Mouse (Mus musculus) hindbrain, embryonic 16.5 days (tissue): ENCODE measurements around the gene Cdkl4. TPM values are rescaled to one million over a fixed set of nuclear protein-coding genes. Genes with fewer than 3 reads are reported as not detected.

Experiments used
- ATAC-seq: fragments of 200-750 bp; cut with Nextera tagmentation; 2 replicates; pipeline ENCODE4 v1.8.0; 2017; ENCODE audit warnings: moderate TSS enrichment, moderate library complexity
- H3K27ac ChIP-seq: fragments of 300-500 bp; sonication (generic); 2 replicates; pipeline ENCODE4 v1.5.1; 2014; ENCODE audit warnings: low read depth, mild to moderate bottlenecking, control low read depth, low read length, moderate library complexity
- H3K27me3 ChIP-seq: fragments of 300-500 bp; sonication (generic); replicated peaks from 2 replicates; pipeline ENCODE4 v1.6.1; 2014; ENCODE audit warnings: low read length; ENCODE audit not compliant: control insufficient read depth, insufficient read depth
- H3K36me3 ChIP-seq: fragments of 300-500 bp; sonication (generic); 2 replicates; pipeline ENCODE4 v1.6.1; 2014; ENCODE audit warnings: mild to moderate bottlenecking, low read length, moderate library complexity, mixed read lengths; ENCODE audit not compliant: control insufficient read depth, insufficient read depth
- H3K4me1 ChIP-seq: fragments of 300-500 bp; sonication (generic); 2 replicates; pipeline ENCODE4 v1.6.1; 2014; ENCODE audit warnings: low read depth, low read length; ENCODE audit not compliant: control insufficient read depth, insufficient read depth
- H3K4me2 ChIP-seq: fragments of 300-500 bp; sonication (generic); 2 replicates; pipeline ENCODE4 v1.6.1; 2014; ENCODE audit warnings: mild to moderate bottlenecking, low read length, control low read depth, moderate library complexity
- H3K4me3 ChIP-seq: fragments of 300-500 bp; sonication (generic); 2 replicates; pipeline ENCODE4 v1.5.1; 2014; ENCODE audit warnings: mild to moderate bottlenecking, low read length, control low read depth, moderate library complexity
- H3K9ac ChIP-seq: fragments of 300-500 bp; sonication (generic); 2 replicates; pipeline ENCODE4 v1.6.1; 2014; ENCODE audit warnings: low read depth, mild to moderate bottlenecking, control low read depth, low read length, moderate library complexity
- H3K9me3 ChIP-seq: fragments of 300-500 bp; sonication (generic); 2 replicates; pipeline ENCODE4 v1.6.1; 2014; ENCODE audit warnings: mild to moderate bottlenecking, low read length, moderate library complexity; ENCODE audit not compliant: control insufficient read depth
- WGBS: fragments of 180-500 bp; shearing (Covaris S2); extraction: QIAGEN DNeasy Blood & Tissue Kit; methylation state at CpG from one replicate; pipeline ENCODE4 v1.1.7; 2014; 5-methylcytosine and 5-hydroxymethylcytosine counted together
- polyA plus RNA-seq: library from polyadenylated mRNA; unstranded; fragments of >200 nt; fragmentation: Nextera tagmentation; extraction: Ambion mirVana; gene quantifications from 2 replicates; pipeline ENCODE4 v1.2.1, GENCODE M21; 2015

Cdkl4 gene
- polyA plus RNA-seq, 1 experiment from 2014 or later = 7.9 TPM

DNA sequence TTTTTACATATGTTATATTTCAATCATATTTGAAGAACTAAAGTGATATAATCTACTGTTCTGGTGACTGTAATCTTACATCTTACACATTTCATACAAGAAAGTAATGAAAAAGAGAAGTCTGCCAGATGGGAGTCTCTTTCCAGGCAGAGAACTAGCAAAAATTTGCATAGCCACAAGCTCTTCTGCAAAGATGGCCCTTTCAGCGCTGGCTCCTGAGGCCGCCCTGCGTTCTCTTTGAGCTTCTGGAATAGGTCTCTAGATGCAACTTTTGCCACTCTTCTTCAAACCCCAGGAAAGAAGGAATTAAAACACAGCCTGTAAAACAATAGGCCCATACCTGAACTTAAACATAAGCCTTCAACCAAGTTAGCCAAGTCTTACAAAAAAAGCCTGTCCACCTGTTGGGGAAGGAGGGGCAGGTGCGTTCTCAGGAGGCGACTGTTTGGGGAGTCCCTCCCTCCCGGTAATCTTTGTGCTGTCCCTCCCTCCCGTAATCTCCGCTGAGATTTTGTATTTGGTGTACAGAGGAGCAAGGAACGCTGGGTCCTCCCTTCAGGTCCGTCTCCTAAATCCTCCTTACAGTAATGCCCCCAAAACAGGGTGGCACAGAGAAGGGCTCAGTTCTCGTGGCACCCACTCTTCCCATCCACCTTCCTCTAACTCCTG is 78.9 kb downstream of the Cdkl4 start:
- no peak for ATAC-seq

DNA sequence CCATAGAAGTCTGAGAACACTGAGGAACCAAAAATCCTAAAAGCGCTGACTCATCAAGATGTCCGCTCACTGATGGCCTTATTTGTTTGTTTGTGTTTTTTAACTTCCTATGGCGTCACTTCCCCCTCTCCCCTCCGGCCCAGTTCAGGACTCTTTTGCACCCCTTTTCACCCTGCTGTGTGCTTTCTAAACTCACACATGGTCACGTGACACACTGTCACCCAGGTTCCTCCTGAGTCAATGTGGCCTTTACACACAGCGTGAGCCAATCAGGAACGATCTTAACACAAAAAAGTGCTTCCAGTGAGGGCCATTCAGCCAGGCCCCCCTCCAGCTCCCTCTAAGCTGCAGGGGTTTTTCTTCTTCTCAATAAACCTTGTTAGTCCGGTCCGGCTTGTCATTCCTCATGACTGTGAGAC is 80.4 kb downstream of the Cdkl4 start:
- no peak overlapping the region for H3K4me2 ChIP-seq
- H3K4me3 ChIP-seq = no peak overlapping the region
- WGBS = 41% methylated on average over 9 of the region's 9 CpGs
- no peaks in the 10 kb centered on the region for H3K4me1 ChIP-seq
- no peak overlapping the region for H3K27ac ChIP-seq
- H3K9ac ChIP-seq = no peak overlapping the region
- no peak for ATAC-seq
- H3K36me3 ChIP-seq = no peaks in the 10 kb centered on the region
- no peaks in the 10 kb centered on the region for H3K27me3 ChIP-seq
- no peaks in the 10 kb centered on the region for H3K9me3 ChIP-seq

More for the DNA sequence above, 78.9 kb downstream of the Cdkl4 start:
- Histone ChIP-seq H3K27me3 (no peaks in the 10 kb centered on the region), H3K4me1 (no peaks in the 10 kb centered on the region), H3K9ac (no peak overlapping the region), H3K4me3 (no peak overlapping the region), H3K36me3 (no peaks in the 10 kb centered on the region), H3K27ac (no peak overlapping the region), H3K9me3 (no peaks in the 10 kb centered on the region), H3K4me2 (no peak overlapping the region)
- WGBS = 65% methylated on average over 11 of the region's 11 CpGs

- no peak overlapping the region for H3K4me2 ChIP-seq
- no peak overlapping the region for H3K27ac ChIP-seq
- H3K9ac ChIP-seq = no peak overlapping the region
- no peaks in the 10 kb centered on the region for H3K4me1 ChIP-seq
- H3K4me3 ChIP-seq = no peak overlapping the region
- no peaks in the 10 kb centered on the region for H3K9me3 ChIP-seq
- ATAC-seq = no peak
- 84% methylated on average over 8 of the region's 8 CpGs for WGBS
- no peaks in the 10 kb centered on the region for H3K27me3 ChIP-seq
- H3K36me3 ChIP-seq = no peaks in the 10 kb centered on the region
Observed at GRCm38 (mm10) chr17:80496607-80497170, 80.9 kb downstream of the Cdkl4 start.

DNA sequence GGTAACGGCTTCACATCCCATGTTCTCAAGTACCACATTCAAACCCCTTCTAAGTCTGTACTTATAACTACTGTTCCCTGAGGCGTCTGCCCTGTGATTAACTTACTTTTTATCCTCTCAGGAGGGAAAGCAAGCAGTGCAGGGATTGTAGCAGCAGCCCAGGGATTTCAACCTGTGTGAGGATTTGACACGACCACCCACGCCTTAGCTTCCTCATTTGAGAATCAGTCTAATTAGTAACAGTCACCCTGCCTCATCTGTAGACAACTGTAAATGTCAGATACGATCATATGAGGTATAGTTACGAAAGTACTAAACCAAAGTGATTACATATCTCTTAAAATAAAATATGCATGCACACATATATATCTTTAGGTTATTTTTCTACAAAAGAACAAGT is 81.4 kb downstream of the Cdkl4 start:
- no peaks in the 10 kb centered on the region for H3K27me3 ChIP-seq
- 84% methylated on average over 6 of the region's 6 CpGs for WGBS
- ATAC-seq = no peak
- H3K9ac ChIP-seq = no peak overlapping the region
- H3K9me3 ChIP-seq = no peaks in the 10 kb centered on the region
- no peak overlapping the region for H3K4me3 ChIP-seq
- no peak overlapping the region for H3K4me2 ChIP-seq
- no peaks in the 10 kb centered on the region for H3K36me3 ChIP-seq
- H3K4me1 ChIP-seq = no peaks in the 10 kb centered on the region
- H3K27ac ChIP-seq = no peak overlapping the region

DNA sequence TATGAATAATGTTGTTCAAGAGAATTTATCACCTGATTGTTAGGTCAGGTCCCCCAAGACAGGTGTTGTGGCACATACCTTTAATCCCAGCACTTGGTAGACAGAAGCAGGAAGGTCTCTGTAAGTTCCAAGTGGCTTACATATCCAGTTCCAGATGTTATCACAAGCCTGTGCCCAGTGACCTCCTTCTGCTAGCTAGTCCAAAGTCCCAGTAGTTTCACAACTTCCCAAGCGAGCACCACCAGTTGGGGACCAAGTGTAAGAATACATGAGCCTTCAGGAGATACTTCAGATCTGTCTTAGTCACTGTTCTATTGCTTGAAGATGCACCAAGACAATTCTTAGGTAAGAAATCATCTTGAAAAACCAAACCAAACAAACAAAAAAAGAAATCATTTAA is 83.7 kb downstream of the Cdkl4 start:
- Histone ChIP-seq H3K4me2 (no peak overlapping the region), H3K4me3 (no peak overlapping the region), H3K9ac (no peak overlapping the region), H3K9me3 (no peaks in the 10 kb centered on the region), H3K27me3 (no peaks in the 10 kb centered on the region), H3K27ac (no peak overlapping the region), H3K36me3 (no peaks in the 10 kb centered on the region), H3K4me1 (no peaks in the 10 kb centered on the region)
- no peak for ATAC-seq
- WGBS = 93% methylated on average over 1 of the region's 1 CpGs

DNA sequence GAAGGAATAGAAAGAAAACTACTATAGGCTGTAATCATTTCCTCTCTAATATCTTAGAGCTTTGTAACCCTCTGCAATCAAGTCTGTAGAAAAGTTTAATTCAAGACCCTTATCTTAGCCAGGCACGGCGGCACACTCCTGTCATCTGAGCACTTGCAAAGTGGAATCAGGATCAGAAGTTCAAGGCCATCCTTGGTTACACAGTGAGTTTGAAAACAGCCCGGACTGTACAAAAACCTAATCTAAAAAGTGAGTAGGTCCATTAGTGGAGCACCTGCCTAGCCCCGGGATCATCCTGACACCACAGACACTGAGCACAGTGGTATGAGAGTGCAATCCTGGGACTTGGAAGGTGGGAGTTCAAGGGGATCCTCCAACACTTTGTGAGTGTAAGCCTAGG is 84.8 kb downstream of the Cdkl4 start:
- 96% methylated on average over 4 of the region's 4 CpGs for WGBS
- no peak for ATAC-seq

DNA sequence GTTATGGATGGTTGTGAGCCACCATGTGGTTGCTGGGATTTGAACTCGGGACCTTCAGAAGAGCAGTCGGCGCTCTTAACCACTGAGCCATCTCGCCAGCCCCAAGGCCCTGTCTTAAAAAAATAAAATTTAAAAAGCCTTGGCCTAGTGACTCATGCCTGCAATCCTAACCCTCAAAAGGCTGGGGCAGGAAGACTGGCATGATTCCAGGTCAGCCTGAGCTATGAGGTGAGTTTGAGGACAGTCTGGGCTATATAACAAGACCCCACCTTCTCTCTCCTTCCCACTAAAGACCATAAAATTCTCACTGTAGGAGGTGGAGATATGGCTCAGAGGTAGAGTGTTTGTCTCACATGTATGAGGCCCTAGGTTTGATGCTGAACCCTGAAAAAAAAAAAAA is 85.3 kb downstream of the Cdkl4 start:
- Histone ChIP-seq H3K4me2 (no peak overlapping the region), H3K27ac (no peak overlapping the region), H3K36me3 (no peaks in the 10 kb centered on the region), H3K4me3 (no peak overlapping the region), H3K4me1 (no peaks in the 10 kb centered on the region), H3K27me3 (no peaks in the 10 kb centered on the region), H3K9me3 (no peaks in the 10 kb centered on the region), H3K9ac (no peak overlapping the region)
- 98% methylated on average over 4 of the region's 4 CpGs for WGBS
- no peak for ATAC-seq

More for the DNA sequence above, 84.8 kb downstream of the Cdkl4 start:
- Histone ChIP-seq H3K9ac (no peak overlapping the region), H3K4me3 (no peak overlapping the region), H3K9me3 (no peaks in the 10 kb centered on the region), H3K27ac (no peak overlapping the region), H3K36me3 (no peaks in the 10 kb centered on the region), H3K4me1 (no peaks in the 10 kb centered on the region), H3K4me2 (no peak overlapping the region), H3K27me3 (no peaks in the 10 kb centered on the region)

DNA sequence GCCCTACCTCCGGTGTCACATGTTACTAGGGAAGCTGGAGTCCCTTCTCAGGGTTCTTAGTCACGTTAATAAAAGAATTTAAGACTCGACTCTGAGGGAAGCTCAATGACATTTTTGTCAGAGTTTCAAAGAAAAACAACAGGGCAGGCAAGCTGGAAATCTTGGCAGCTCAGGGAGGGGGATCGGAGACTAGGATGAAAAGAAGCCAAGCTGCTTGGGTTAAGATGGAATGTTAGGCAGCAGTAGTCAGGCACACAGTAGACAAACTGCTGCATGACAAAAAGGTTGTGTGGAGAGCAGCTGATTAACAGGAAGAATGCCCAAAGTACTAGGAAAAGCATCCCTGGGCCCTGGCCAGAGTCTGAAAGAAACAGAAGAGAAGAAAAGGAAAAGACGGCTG is 87.4 kb downstream of the Cdkl4 start:
- 63% methylated on average over 5 of the region's 5 CpGs for WGBS
- no peaks in the 10 kb centered on the region for H3K27me3 ChIP-seq
- no peak overlapping the region for H3K27ac ChIP-seq
- no peaks in the 10 kb centered on the region for H3K4me1 ChIP-seq
- no peaks in the 10 kb centered on the region for H3K9me3 ChIP-seq
- H3K4me3 ChIP-seq = no peak overlapping the region
- no peaks in the 10 kb centered on the region for H3K36me3 ChIP-seq
- ATAC-seq = no peak
- no peak overlapping the region for H3K9ac ChIP-seq
- no peak overlapping the region for H3K4me2 ChIP-seq

DNA sequence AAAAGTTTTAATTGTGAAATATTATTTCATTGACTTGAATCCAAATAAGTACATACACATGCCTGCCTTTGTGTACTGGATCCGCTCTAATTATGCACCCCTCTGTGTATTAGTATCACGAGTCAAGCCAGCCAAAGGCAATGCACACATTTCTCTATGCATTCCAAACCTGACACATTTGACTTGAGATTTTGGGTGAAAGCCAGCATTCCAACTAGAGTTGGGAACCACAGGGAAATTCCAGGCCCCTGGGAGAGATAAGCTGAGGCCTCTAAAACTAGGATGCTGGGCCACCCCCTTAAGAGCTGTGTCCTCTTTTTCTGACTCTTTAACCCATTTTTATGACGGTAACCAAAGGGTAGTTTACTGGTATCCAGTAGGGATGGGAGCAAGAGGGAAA is 88.7 kb downstream of the Cdkl4 start:
- no peaks in the 10 kb centered on the region for H3K4me1 ChIP-seq
- 61% methylated on average over 3 of the region's 3 CpGs for WGBS
- ATAC-seq = no peak

More for the DNA sequence above, 88.7 kb downstream of the Cdkl4 start:
- H3K27ac ChIP-seq = no peak overlapping the region
- H3K36me3 ChIP-seq = no peaks in the 10 kb centered on the region
- no peak overlapping the region for H3K9ac ChIP-seq
- no peaks in the 10 kb centered on the region for H3K9me3 ChIP-seq
- H3K27me3 ChIP-seq = no peaks in the 10 kb centered on the region
- no peak overlapping the region for H3K4me3 ChIP-seq
- no peak overlapping the region for H3K4me2 ChIP-seq
